Mouse (Mus musculus) ES-E14 (cell line): ENCODE measurements around the gene D10Jhu81e.
"Not testable (repeated sequence)": the region's sequence is repeated elsewhere in the genome, so short reads cannot be mapped to it uniquely, and the experiment has no call there.

Experiments
- CHD2 ChIP-seq: IDR thresholded peaks from 2 replicates; pipeline ENCODE4 v1.6.1; 2014; ENCODE audit warnings: mild to moderate bottlenecking, low read depth, low read length, inconsistent platforms
- HCFC1 ChIP-seq: IDR thresholded peaks from 2 replicates; pipeline ENCODE4 v1.6.1; 2012; ENCODE audit warnings: low read length, inconsistent platforms, borderline replicate concordance; ENCODE audit not compliant: insufficient read depth
- MAFK ChIP-seq: IDR thresholded peaks from 2 replicates; pipeline ENCODE4 v1.6.1; 2014; ENCODE audit warnings: mild to moderate bottlenecking, low read depth, low read length, inconsistent platforms; ENCODE audit not compliant: insufficient read depth
- ZC3H11A ChIP-seq: IDR thresholded peaks from 2 replicates; pipeline ENCODE4 v1.6.1; 2012; ENCODE audit warnings: low read depth, mild to moderate bottlenecking, inconsistent platforms, low read length, borderline replicate concordance
- ZNF384 ChIP-seq: IDR thresholded peaks from 2 replicates; pipeline ENCODE4 v1.6.1; 2012; ENCODE audit warnings: low read depth, low read length, inconsistent platforms

DNA sequence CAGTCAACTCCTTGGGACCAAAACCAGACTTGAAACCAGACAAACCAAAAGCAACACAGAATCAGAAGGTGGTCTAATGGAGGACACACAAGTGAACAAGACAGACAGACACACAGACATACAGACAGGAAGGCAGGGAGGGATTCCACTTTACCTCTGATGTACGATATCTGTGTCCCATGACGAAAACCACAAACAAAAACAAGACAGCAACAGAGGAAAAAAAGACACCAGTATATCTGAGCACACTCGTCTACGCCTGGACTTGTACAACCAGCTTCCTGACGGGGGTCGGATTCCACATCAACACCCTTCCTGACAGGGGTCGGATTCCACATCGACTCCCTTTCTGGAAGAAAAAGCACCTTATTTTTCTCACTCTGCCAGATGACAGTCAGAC lies 44.5 kb downstream of the D10Jhu81e start:
- TF ChIP-seq CHD2, ZNF384, HCFC1, MAFK, ZC3H11A: not testable (repeated sequence)
